Mouse (Mus musculus): ENCODE measurements around the gene Elmsan1. TPM values are rescaled to one million over a fixed set of nuclear protein-coding genes. Genes with fewer than 3 reads are reported as not detected.
A peak's percentile ranks its signal among the peaks of the same experiment; 100 is the strongest.
"Not testable (repeated sequence)": the region's sequence is repeated elsewhere in the genome, so short reads cannot be mapped to it uniquely, and the experiment has no call there.

Gene Elmsan1
- polyA plus RNA-seq (2016; fragmentation: Nextera tagmentation; extraction: Ambion mirVana), result 7.0 and 8.6 TPM in 2 replicates

DNA sequence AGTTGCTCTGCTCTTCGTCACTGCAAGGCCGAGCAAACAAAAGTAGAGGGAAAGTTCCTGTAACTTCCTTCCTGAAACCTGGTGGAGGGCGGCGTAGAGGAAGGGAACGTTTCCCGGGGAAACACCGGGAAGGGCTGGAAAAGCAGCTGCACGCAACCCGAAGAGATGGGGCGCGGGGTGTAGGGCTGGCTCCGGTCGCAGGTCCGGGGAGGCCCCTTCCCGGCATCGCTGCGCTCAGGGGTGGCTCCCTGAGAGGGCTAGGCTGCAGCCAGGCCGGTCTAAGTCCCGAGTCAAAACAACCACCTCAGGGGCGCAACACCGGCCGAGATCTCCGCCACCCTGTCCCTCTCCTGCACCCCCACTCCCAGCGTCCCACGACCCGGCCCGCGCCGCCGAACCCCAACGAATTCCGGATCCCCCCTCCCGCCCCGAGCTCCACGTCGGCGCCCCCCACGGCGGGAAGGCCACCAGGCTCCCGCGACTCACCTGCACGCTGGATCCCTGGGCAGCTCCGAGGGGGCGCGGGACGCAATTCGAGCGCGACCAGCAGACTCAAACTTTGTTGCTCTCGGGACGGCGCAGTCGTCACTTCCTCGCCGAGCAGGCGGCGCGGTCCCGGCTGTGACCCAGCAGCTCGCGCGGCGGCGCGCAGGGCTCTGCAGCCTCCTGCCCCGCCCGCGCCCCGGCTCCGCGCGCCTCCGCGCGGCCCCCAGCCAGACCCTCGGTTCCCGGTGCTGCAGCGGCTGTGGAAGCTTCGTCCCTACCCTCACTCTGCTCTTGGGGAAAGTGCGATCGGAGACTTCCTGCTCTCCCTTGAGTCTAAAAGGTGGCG lies at the start of gene Elmsan1:
TSS of gene Elmsan1 (minus strand) at position 593 of the 832 bp plus-strand sequence.
- H3K9ac ChIP-seq (replicated peaks), result peak within 1 kb of the TSS; percentile 87
- no peaks in the 10 kb centered on the region for H3K36me3 ChIP-seq
- H3K4me2 ChIP-seq, result peak within 1 kb of the TSS; percentile 80
- ATAC-seq (ENCODE audit: insufficient number of reproducible peaks, insufficient read depth, low FRiP score, low TSS enrichment, low read depth), result peak; percentile 76
- peak within 1 kb of the TSS; percentile 94 for H3K27ac ChIP-seq
- H3K9me3 ChIP-seq, result no peaks in the 10 kb centered on the region
- WGBS, result under 1% methylated on average over 82 of the region's 82 CpGs
- H3K4me1 ChIP-seq (replicated peaks), result peaks cover 59% of the 10 kb centered on the region
- peak within 1 kb of the TSS; percentile 84 for H3K4me3 ChIP-seq (replicated peaks)
- H3K27me3 ChIP-seq, result peaks cover 10% of the 10 kb centered on the region; the same call in 1 of the 2 replicates

GRCm38 (mm10) chr12:84267264-84267663 lies 48.6 kb upstream of the Elmsan1 start:
- Histone ChIP-seq H3K36me3 (no peaks in the 10 kb centered on the region), H3K9ac (replicated peaks) (no peak overlapping the region), H3K4me2 (no peak overlapping the region), H3K9me3 (no peaks in the 10 kb centered on the region), H3K4me1 (replicated peaks) (no peaks in the 10 kb centered on the region), H3K4me3 (replicated peaks) (no peak overlapping the region), H3K27me3 (no peaks in the 10 kb centered on the region), H3K27ac (no peak overlapping the region)
- WGBS, result 69% methylated on average over 2 of the region's 2 CpGs
- ATAC-seq (ENCODE audit: insufficient number of reproducible peaks, insufficient read depth, low FRiP score, low TSS enrichment, low read depth), result no peak

DNA sequence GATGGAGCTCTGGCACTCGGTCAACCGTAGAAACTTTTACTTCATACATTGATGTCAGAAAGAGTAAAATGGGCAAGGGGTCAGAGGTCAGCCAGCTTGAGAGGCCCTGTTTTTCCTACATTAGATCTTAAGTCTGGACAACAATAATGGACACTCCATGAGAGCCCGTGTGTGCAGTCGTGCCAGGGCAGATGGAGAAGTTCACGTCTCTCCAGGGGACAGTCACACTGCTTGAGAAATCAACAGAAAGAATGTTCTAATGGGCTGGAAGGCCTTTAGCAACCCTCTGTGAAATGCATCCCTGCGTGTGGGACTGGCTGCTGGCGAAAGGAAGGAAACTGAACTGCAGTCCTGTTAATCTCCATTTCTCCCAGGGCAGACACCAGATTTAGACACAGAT lies 41.7 kb upstream of the Elmsan1 start:
- H3K4me3 ChIP-seq (replicated peaks), result no peak overlapping the region
- no peak overlapping the region for H3K4me2 ChIP-seq
- H3K27ac ChIP-seq, result no peak overlapping the region
- WGBS, result 59% methylated on average over 7 of the region's 7 CpGs
- H3K9me3 ChIP-seq, result no peaks in the 10 kb centered on the region
- ATAC-seq (ENCODE audit: insufficient number of reproducible peaks, insufficient read depth, low FRiP score, low TSS enrichment, low read depth), result no peak
- H3K9ac ChIP-seq (replicated peaks), result no peak overlapping the region
- no peaks in the 10 kb centered on the region for H3K36me3 ChIP-seq
- no peaks in the 10 kb centered on the region for H3K4me1 ChIP-seq (replicated peaks)
- H3K27me3 ChIP-seq, result no peaks in the 10 kb centered on the region

GRCm38 (mm10) chr12:84254886-84255285 lies 36.2 kb upstream of the Elmsan1 start:
- no peak overlapping the region for H3K4me3 ChIP-seq (replicated peaks)
- H3K27ac ChIP-seq, result no peak overlapping the region
- no peaks in the 10 kb centered on the region for H3K27me3 ChIP-seq
- H3K4me2 ChIP-seq, result no peak overlapping the region
- H3K4me1 ChIP-seq (replicated peaks), result no peaks in the 10 kb centered on the region
- no peaks in the 10 kb centered on the region for H3K36me3 ChIP-seq
- H3K9me3 ChIP-seq, result no peaks in the 10 kb centered on the region
- WGBS, result 69% methylated on average over 5 of the region's 5 CpGs
- no peak overlapping the region for H3K9ac ChIP-seq (replicated peaks)
- no peak for ATAC-seq (ENCODE audit: insufficient number of reproducible peaks, insufficient read depth, low FRiP score, low TSS enrichment, low read depth)

GRCm38 (mm10) chr12:84252811-84253210 lies 34.1 kb upstream of the Elmsan1 start:
- Histone ChIP-seq H3K4me1 (replicated peaks) (no peaks in the 10 kb centered on the region), H3K4me2 (no peak overlapping the region), H3K4me3 (replicated peaks) (no peak overlapping the region), H3K36me3 (no peaks in the 10 kb centered on the region), H3K27me3 (no peaks in the 10 kb centered on the region), H3K9me3 (no peaks in the 10 kb centered on the region), H3K27ac (no peak overlapping the region), H3K9ac (replicated peaks) (no peak overlapping the region)
- WGBS, result 86% methylated on average over 5 of the region's 5 CpGs
- no peak for ATAC-seq (ENCODE audit: insufficient number of reproducible peaks, insufficient read depth, low FRiP score, low TSS enrichment, low read depth)

- H3K9ac ChIP-seq (replicated peaks), result no peak overlapping the region
- no peaks in the 10 kb centered on the region for H3K9me3 ChIP-seq
- no peak overlapping the region for H3K27ac ChIP-seq
- no peak overlapping the region for H3K4me2 ChIP-seq
- H3K4me1 ChIP-seq (replicated peaks), result no peaks in the 10 kb centered on the region
- no peaks in the 10 kb centered on the region for H3K36me3 ChIP-seq
- WGBS, result 12% methylated on average over 3 of the region's 3 CpGs
- ATAC-seq (ENCODE audit: insufficient number of reproducible peaks, insufficient read depth, low FRiP score, low TSS enrichment, low read depth), result no peak
- no peak overlapping the region for H3K4me3 ChIP-seq (replicated peaks)
- H3K27me3 ChIP-seq, result no peaks in the 10 kb centered on the region
Observed at GRCm38 (mm10) chr12:84249217-84249616, 30.5 kb upstream of the Elmsan1 start.

DNA sequence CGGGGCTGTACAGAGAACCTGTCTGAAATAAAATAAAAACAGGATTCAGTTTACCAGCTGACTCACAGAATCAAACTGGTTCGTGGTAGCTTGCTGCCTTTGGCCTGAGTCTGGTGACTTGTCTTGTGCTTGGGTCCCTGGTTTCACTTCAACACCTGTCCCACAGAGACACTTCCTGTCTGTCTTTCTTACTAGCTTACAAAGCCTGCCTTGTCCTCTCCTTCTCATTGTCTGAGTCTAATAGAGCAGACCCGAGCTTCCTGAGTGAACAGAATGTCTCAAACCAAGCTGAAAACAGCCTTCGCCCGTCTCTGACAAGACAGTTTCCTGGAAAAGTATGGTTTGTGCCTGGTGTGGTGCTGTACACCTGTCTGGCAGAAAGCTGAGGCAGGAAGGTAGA lies 27.0 kb upstream of the Elmsan1 start:
- Histone ChIP-seq H3K27ac (no peak overlapping the region), H3K4me1 (replicated peaks) (no peaks in the 10 kb centered on the region), H3K9ac (replicated peaks) (no peak overlapping the region), H3K9me3 (no peaks in the 10 kb centered on the region), H3K36me3 (no peaks in the 10 kb centered on the region), H3K4me3 (replicated peaks) (no peak overlapping the region), H3K27me3 (no peaks in the 10 kb centered on the region), H3K4me2 (no peak overlapping the region)
- ATAC-seq (ENCODE audit: insufficient number of reproducible peaks, insufficient read depth, low FRiP score, low TSS enrichment, low read depth), result no peak
- 81% methylated on average over 5 of the region's 5 CpGs for WGBS

- Histone ChIP-seq H3K9me3 (no peaks in the 10 kb centered on the region), H3K4me2 (no peak overlapping the region), H3K4me3 (replicated peaks) (no peak overlapping the region), H3K36me3 (no peaks in the 10 kb centered on the region), H3K9ac (replicated peaks) (no peak overlapping the region), H3K27me3 (no peaks in the 10 kb centered on the region), H3K4me1 (replicated peaks) (0 out of 2 replicates have a peak, but pooled peaks cover 3% of the 10 kb centered on the region), H3K27ac (no peak overlapping the region)
- no peak for ATAC-seq (ENCODE audit: insufficient number of reproducible peaks, insufficient read depth, low FRiP score, low TSS enrichment, low read depth)
- WGBS, result 84% methylated on average over 7 of the region's 7 CpGs
Observed at GRCm38 (mm10) chr12:84243076-84243770, 24.5 kb upstream of the Elmsan1 start.

GRCm38 (mm10) chr12:84237036-84237435 lies 18.4 kb upstream of the Elmsan1 start:
- H3K27ac ChIP-seq; H3K4me3 ChIP-seq (replicated peaks); H3K9me3 ChIP-seq; H3K4me2 ChIP-seq; H3K36me3 ChIP-seq; H3K27me3 ChIP-seq; H3K9ac ChIP-seq (replicated peaks); H3K4me1 ChIP-seq (replicated peaks); ATAC-seq (ENCODE audit: insufficient number of reproducible peaks, insufficient read depth, low FRiP score, low TSS enrichment, low read depth): not testable (repeated sequence)
- WGBS, result 87% methylated on average over 5 of the region's 5 CpGs

GRCm38 (mm10) chr12:84235981-84236752 lies 17.5 kb upstream of the Elmsan1 start:
- Histone ChIP-seq H3K9ac (replicated peaks) (no peak overlapping the region), H3K27ac (no peak overlapping the region), H3K27me3 (no peaks in the 10 kb centered on the region), H3K4me3 (replicated peaks) (no peak overlapping the region), H3K36me3 (no peaks in the 10 kb centered on the region), H3K9me3 (no peaks in the 10 kb centered on the region), H3K4me2 (no peak overlapping the region), H3K4me1 (replicated peaks) (0 out of 2 replicates have a peak, but pooled peaks cover 3% of the 10 kb centered on the region)
- ATAC-seq (ENCODE audit: insufficient number of reproducible peaks, insufficient read depth, low FRiP score, low TSS enrichment, low read depth), result no peak
- 78% methylated on average over 10 of the region's 10 CpGs for WGBS

DNA sequence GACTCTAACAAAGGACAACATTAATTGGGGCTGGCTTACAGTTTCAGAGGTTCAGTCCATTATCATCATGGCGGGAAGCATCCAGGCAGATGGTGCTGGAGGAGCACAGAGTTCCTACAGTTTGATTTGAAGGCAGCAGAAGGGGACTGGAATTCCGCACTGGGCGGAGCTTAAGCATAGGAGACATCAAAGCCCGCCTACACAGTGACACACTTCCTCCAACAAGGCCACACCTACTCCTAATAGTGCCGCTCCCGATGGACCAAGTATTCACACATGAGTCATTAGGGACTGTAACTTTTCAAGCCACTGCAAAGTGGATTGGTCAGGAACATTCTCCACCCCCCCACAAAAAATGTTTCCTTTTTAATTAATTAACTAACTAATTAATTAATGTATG lies 16.9 kb upstream of the Elmsan1 start:
- Histone ChIP-seq H3K36me3 (no peaks in the 10 kb centered on the region), H3K9ac (replicated peaks) (no peak overlapping the region), H3K4me3 (replicated peaks) (no peak overlapping the region), H3K4me1 (replicated peaks) (0 out of 2 replicates have a peak, but pooled peaks cover 3% of the 10 kb centered on the region), H3K27ac (no peak overlapping the region), H3K9me3 (no peaks in the 10 kb centered on the region), H3K4me2 (no peak overlapping the region), H3K27me3 (no peaks in the 10 kb centered on the region)
- no peak for ATAC-seq (ENCODE audit: insufficient number of reproducible peaks, insufficient read depth, low FRiP score, low TSS enrichment, low read depth)
- 89% methylated on average over 6 of the region's 6 CpGs for WGBS

All from limb, embryonic 12.5 days (tissue).